Mouse (Mus musculus): Measurements from ENCODE around the gene Rhbdf1. TPM values are rescaled to one million over a fixed set of nuclear protein-coding genes. Genes with fewer than 3 reads are reported as not detected.

The Rhbdf1 gene
- polyA plus RNA-seq, 1 experiment from 2014 or later, result 54.8 TPM

DNA sequence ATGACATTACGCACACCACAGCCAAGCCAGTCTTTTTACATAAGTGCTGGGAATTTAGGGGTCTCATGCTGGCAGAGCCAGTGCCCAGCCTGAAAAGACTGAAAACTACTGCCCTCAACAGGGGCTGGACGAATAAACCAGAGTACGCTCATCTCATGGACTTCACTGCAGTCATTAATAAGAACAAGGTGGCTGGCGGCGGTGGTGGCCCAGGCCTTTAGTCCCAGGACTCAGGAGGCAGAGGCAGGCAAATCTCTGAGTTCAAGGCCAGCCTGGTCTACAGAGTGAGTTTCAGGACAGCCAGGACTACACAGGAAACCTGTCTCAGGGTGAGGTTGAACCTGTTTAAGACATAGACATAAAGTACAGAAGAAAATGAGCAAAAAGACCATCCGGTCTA lies 44.1 kb upstream of the Rhbdf1 start:
- TF ChIP-seq CTCF (IDR thresholded peaks at IDR 0.05), result no peak
- no peak for TF ChIP-seq EP300 (IDR thresholded peaks at IDR 0.05)
- no peak overlapping the region for H3K4me2 ChIP-seq (replicated peaks; ENCODE audit: low read depth, low read length)
- DNase-seq (ENCODE audit: low spot score) (no peak), ATAC-seq (no peak)
- no peak overlapping the region for H3K27ac ChIP-seq (ENCODE audit: low read length)
- WGBS, result 90% methylated on average over 6 of the region's 6 CpGs
- H3K4me1 ChIP-seq (ENCODE audit: insufficient read depth, low read depth, low read length), result peaks cover 5% of the 10 kb centered on the region; the same call in 1 of the 2 replicates
- H3K9ac ChIP-seq (replicated peaks; ENCODE audit: low read depth), result no peak overlapping the region
- no peak overlapping the region for H3K4me3 ChIP-seq (ENCODE audit: low read depth, low read length)
- H3K27me3 ChIP-seq (replicated peaks; ENCODE audit: insufficient read depth, low read length), result no peaks in the 10 kb centered on the region
- no peaks in the 10 kb centered on the region for H3K36me3 ChIP-seq (ENCODE audit: insufficient read depth, low read length)
- no peaks in the 10 kb centered on the region for H3K9me3 ChIP-seq (ENCODE audit: low read length)

GRCm38 (mm10) chr11:32265117-32265738 lies 43.1 kb upstream of the Rhbdf1 start:
- WGBS, result 91% methylated on average over 3 of the region's 3 CpGs
- no peaks in the 10 kb centered on the region for H3K9me3 ChIP-seq (ENCODE audit: low read length)
- no peak overlapping the region for H3K9ac ChIP-seq (replicated peaks; ENCODE audit: low read depth)
- H3K27ac ChIP-seq (ENCODE audit: low read length), result no peak overlapping the region
- peaks cover 5% of the 10 kb centered on the region; the same call in 1 of the 2 replicates for H3K4me1 ChIP-seq (ENCODE audit: insufficient read depth, low read depth, low read length)
- DNase-seq (ENCODE audit: low spot score) (no peak), ATAC-seq (no peak)
- no peak overlapping the region for H3K4me2 ChIP-seq (replicated peaks; ENCODE audit: low read depth, low read length)
- H3K27me3 ChIP-seq (replicated peaks; ENCODE audit: insufficient read depth, low read length), result no peaks in the 10 kb centered on the region
- H3K36me3 ChIP-seq (ENCODE audit: insufficient read depth, low read length), result 0 out of 2 replicates have a peak, but pooled peaks cover 4% of the 10 kb centered on the region
- TF ChIP-seq CTCF (IDR thresholded peaks at IDR 0.05) (no peak), EP300 (IDR thresholded peaks at IDR 0.05) (no peak)
- H3K4me3 ChIP-seq (ENCODE audit: low read depth, low read length), result no peak overlapping the region

- no peak overlapping the region for H3K27ac ChIP-seq (ENCODE audit: low read length)
- peaks cover 5% of the 10 kb centered on the region; the same call in 1 of the 2 replicates for H3K4me1 ChIP-seq (ENCODE audit: insufficient read depth, low read depth, low read length)
- H3K27me3 ChIP-seq (replicated peaks; ENCODE audit: insufficient read depth, low read length), result no peaks in the 10 kb centered on the region
- H3K36me3 ChIP-seq (ENCODE audit: insufficient read depth, low read length), result 0 out of 2 replicates have a peak, but pooled peaks cover 4% of the 10 kb centered on the region
- no peak for DNase-seq (ENCODE audit: low spot score)
- no peak for ATAC-seq
- WGBS, result 71% methylated on average over 10 of the region's 10 CpGs
- H3K4me2 ChIP-seq (replicated peaks; ENCODE audit: low read depth, low read length), result no peak overlapping the region
- H3K4me3 ChIP-seq (ENCODE audit: low read depth, low read length), result no peak overlapping the region
- TF ChIP-seq CTCF (IDR thresholded peaks at IDR 0.05), result no peak
- TF ChIP-seq EP300 (IDR thresholded peaks at IDR 0.05), result no peak
- no peaks in the 10 kb centered on the region for H3K9me3 ChIP-seq (ENCODE audit: low read length)
- no peak overlapping the region for H3K9ac ChIP-seq (replicated peaks; ENCODE audit: low read depth)
Measured at GRCm38 (mm10) chr11:32262674-32263415, 40.7 kb upstream of the Rhbdf1 start.

DNA sequence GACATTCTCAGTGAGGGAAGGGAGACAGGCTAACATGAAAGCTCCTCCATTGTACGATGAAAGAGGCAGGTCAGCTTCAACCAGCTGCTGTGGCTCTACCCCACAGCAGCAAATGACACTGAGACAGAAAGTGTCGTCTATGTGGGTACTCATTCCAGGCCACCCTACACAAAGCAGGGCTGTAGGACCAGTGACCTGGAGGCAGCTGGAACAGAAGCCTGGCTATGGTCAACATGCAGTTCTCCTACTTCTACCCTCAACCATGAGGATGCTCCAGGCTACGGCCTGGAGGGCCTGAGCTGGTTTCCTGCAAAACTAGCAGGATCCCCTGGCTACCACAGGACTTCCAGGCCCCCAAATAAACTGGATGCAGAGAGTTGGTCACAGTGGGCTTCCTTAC lies 34.5 kb upstream of the Rhbdf1 start:
- H3K9ac ChIP-seq (replicated peaks; ENCODE audit: low read depth), result no peak overlapping the region
- ATAC-seq, result no peak
- H3K4me1 ChIP-seq (ENCODE audit: insufficient read depth, low read depth, low read length), result no peaks in the 10 kb centered on the region
- H3K9me3 ChIP-seq (ENCODE audit: low read length), result no peaks in the 10 kb centered on the region
- H3K4me3 ChIP-seq (ENCODE audit: low read depth, low read length), result no peak overlapping the region
- TF ChIP-seq EP300 (IDR thresholded peaks at IDR 0.05), result no peak
- TF ChIP-seq CTCF (IDR thresholded peaks at IDR 0.05), result no peak
- WGBS, result 86% methylated on average over 3 of the region's 3 CpGs
- no peaks in the 10 kb centered on the region for H3K27me3 ChIP-seq (replicated peaks; ENCODE audit: insufficient read depth, low read length)
- H3K27ac ChIP-seq (ENCODE audit: low read length), result no peak overlapping the region
- peaks cover 9% of the 10 kb centered on the region; the same call in 1 of the 2 replicates for H3K36me3 ChIP-seq (ENCODE audit: insufficient read depth, low read length)
- H3K4me2 ChIP-seq (replicated peaks; ENCODE audit: low read depth, low read length), result no peak overlapping the region
- DNase-seq (ENCODE audit: low spot score), result no peak

DNA sequence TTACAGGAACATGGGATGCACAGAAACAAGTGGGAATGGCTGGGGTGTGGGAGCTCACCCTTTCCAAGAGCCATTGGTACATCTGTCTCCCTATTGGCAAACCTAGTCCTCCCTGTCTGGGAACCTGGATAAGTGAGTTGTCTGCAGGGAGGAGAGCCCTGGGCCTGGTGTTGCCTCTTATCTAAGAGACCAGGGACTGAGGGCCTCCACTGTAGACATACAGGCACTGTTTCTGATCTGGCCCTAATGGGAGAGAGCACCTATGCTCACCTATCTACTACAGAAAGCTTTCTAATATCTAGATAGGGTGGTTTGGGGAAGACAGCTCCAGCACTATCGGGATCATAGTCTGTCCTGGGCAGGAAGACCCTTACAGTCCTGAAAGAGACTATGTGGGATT lies 34.0 kb upstream of the Rhbdf1 start:
- H3K36me3 ChIP-seq (ENCODE audit: insufficient read depth, low read length), result peaks cover 9% of the 10 kb centered on the region; the same call in 1 of the 2 replicates
- TF ChIP-seq CTCF (IDR thresholded peaks at IDR 0.05), result no peak
- TF ChIP-seq EP300 (IDR thresholded peaks at IDR 0.05), result no peak
- WGBS, result 93% methylated on average over 1 of the region's 1 CpGs
- H3K4me3 ChIP-seq (ENCODE audit: low read depth, low read length), result no peak overlapping the region
- no peak for DNase-seq (ENCODE audit: low spot score)
- H3K9ac ChIP-seq (replicated peaks; ENCODE audit: low read depth), result no peak overlapping the region
- no peak overlapping the region for H3K4me2 ChIP-seq (replicated peaks; ENCODE audit: low read depth, low read length)
- H3K27ac ChIP-seq (ENCODE audit: low read length), result no peak overlapping the region
- ATAC-seq, result no peak
- no peaks in the 10 kb centered on the region for H3K27me3 ChIP-seq (replicated peaks; ENCODE audit: insufficient read depth, low read length)
- H3K9me3 ChIP-seq (ENCODE audit: low read length), result no peaks in the 10 kb centered on the region
- H3K4me1 ChIP-seq (ENCODE audit: insufficient read depth, low read depth, low read length), result no peaks in the 10 kb centered on the region

- no peak overlapping the region for H3K4me2 ChIP-seq (replicated peaks; ENCODE audit: low read depth, low read length)
- no peak overlapping the region for H3K4me3 ChIP-seq (ENCODE audit: low read depth, low read length)
- TF ChIP-seq EP300 (IDR thresholded peaks at IDR 0.05) (no peak), CTCF (IDR thresholded peaks at IDR 0.05) (no peak)
- no peak overlapping the region for H3K27ac ChIP-seq (ENCODE audit: low read length)
- H3K9me3 ChIP-seq (ENCODE audit: low read length), result no peaks in the 10 kb centered on the region
- ATAC-seq, result no peak
- no peaks in the 10 kb centered on the region for H3K27me3 ChIP-seq (replicated peaks; ENCODE audit: insufficient read depth, low read length)
- H3K4me1 ChIP-seq (ENCODE audit: insufficient read depth, low read depth, low read length), result no peaks in the 10 kb centered on the region
- 89% methylated on average over 1 of the region's 1 CpGs for WGBS
- DNase-seq (ENCODE audit: low spot score), result no peak
- peaks cover 18% of the 10 kb centered on the region for H3K36me3 ChIP-seq (ENCODE audit: insufficient read depth, low read length)
- H3K9ac ChIP-seq (replicated peaks; ENCODE audit: low read depth), result no peak overlapping the region
Measured at GRCm38 (mm10) chr11:32253121-32253520, 31.0 kb upstream of the Rhbdf1 start.
